ENCODE assay signal across 14 mouse cellular contexts in the genomic region with DNA sequence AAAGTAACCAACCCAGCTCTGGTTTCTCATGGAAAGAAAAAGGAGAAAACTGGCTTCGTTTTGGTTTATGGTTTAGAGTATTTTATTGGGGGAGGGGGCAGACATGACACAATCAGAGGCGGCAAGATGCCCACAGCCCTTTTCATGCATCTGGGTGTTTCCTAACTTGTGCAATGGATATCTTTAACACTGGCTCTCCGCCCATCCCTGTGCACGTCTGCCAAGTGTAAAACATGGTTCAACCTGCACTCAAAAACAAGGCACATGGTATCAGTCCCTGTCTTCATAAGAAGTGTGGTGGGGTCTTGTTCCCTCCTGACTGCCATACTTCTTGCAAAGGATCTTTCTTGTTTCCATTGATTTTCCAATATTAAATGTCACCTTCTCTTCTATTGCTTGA.
DNase-seq lines count a peak whose midpoint lies in the region.
"Had no signal": no experiment of that assay in that cellular context is flagged by ENCODE, and none has a peak within 500 bp of the region (broad histone marks: within the 10 kb centered on the region; RNA-seq: fewer than 3 reads in every experiment).

No protein-coding gene starts in this region.

- DNase-seq in adrenal gland, postnatal 14 days, result peak; percentile 32
- DNase-seq in adrenal gland, postnatal 4 days (ENCODE audit: low spot score in 2 of 2), result no peak
- DNase-seq in NIH3T3 (ENCODE audit: low read depth) (peak; percentile 16), adipocyte (ENCODE audit: low spot score) (peak; percentile 52)
- no peak for DNase-seq in frontal cortex, postnatal 25 days (ENCODE audit: low spot score in 2 of 2)
- DNase-seq in thymus, postnatal 0 days (ENCODE audit: low spot score), result no peak
- DNase-seq: adrenal gland, postnatal 25 days; cerebellum, adult 18-20 months; cerebellum, adult 9-10 months; cerebellum, postnatal 14 days; forebrain, postnatal 0 days; gastrocnemius, postnatal 25 days; heart, adult 18-20 months; heart, postnatal 14 days had no signal

Comparison
In these comparisons a context has a peak if more than half of its experiments do, and no peak if none do; other contexts are left out.
1. DNase-seq: peak in adrenal gland, postnatal 14 days (single experiment), NIH3T3 (single experiment) and adipocyte (single experiment); none in adrenal gland, postnatal 4 days (0 of 2), frontal cortex, postnatal 25 days (0 of 2) and thymus, postnatal 0 days (single experiment).